Mouse (Mus musculus) CH12.LX (cell line): ENCODE measurements around the gene Slc43a3. TPM values are rescaled to one million over a fixed set of nuclear protein-coding genes. Genes with fewer than 3 reads are reported as not detected.

ENCODE experiments used
- DNase-seq: peaks from one replicate; pipeline ENCODE4 v3.0.0-alpha.2; 2013; ENCODE audit errors: extremely low read depth
- H3K27ac ChIP-seq: 2 replicates; pipeline ENCODE4 v1.5.1; 2012; ENCODE audit warnings: low read depth, mild to moderate bottlenecking, control low read depth, moderate library complexity; ENCODE audit not compliant: insufficient read depth
- H3K27me3 ChIP-seq: replicated peaks from 2 replicates; pipeline ENCODE3; 2012; ENCODE audit warnings: inconsistent platforms
- H3K36me3 ChIP-seq, 2 experiments: replicated peaks in 1 of 2; 2 replicates each; pipeline versions ENCODE3 to v1.6.1; 2012; ENCODE audit warnings: inconsistent platforms in 1 of 2, low read length in 1 of 2, mild to moderate bottlenecking in 1 of 2, mixed read lengths in 1 of 2, moderate library complexity in 1 of 2; ENCODE audit not compliant: control insufficient read depth in 1 of 2, insufficient read depth in 1 of 2
- H3K4me1 ChIP-seq, 2 experiments: 2 replicates each; pipeline ENCODE4 v1.6.1; 2012; ENCODE audit warnings: inconsistent platforms in 1 of 2, moderate library complexity in 1 of 2; ENCODE audit not compliant: insufficient read depth in 2 of 2, control insufficient read depth in 1 of 2
- H3K4me2 ChIP-seq: 2 replicates; pipeline ENCODE4 v1.6.1; 2012; ENCODE audit warnings: low read depth, mild to moderate bottlenecking, control low read depth; ENCODE audit not compliant: poor library complexity, insufficient read depth, severe bottlenecking
- H3K4me3 ChIP-seq, 3 experiments: fragments of 150-350 bp in 1 of 3; sonication (generic) in 1 of 3; replicated peaks in 1 of 3; 2 replicates each; pipeline versions ENCODE3 to v1.5.1; 2011 to 2012; ENCODE audit warnings: low read depth in 2 of 3, low read length in 2 of 3, mild to moderate bottlenecking in 2 of 3, moderate library complexity in 2 of 3, control low read depth in 1 of 3, improper control_type of control experiment in 1 of 3, inconsistent platforms in 1 of 3, mixed read lengths in 1 of 3; ENCODE audit not compliant: poor library complexity in 1 of 3
- H3K79me2 ChIP-seq: replicated peaks from 2 replicates; pipeline ENCODE4 v1.6.1; 2012; ENCODE audit warnings: mild to moderate bottlenecking, moderate library complexity; ENCODE audit not compliant: control insufficient read depth, poor library complexity, insufficient read depth, severe bottlenecking; ENCODE audit errors: extremely low read depth
- H3K9ac ChIP-seq: 2 replicates; pipeline ENCODE4 v1.6.1; 2012; ENCODE audit warnings: low read depth, mild to moderate bottlenecking, control low read depth, moderate library complexity; ENCODE audit not compliant: insufficient read depth
- H3K9me3 ChIP-seq: replicated peaks from 2 replicates; pipeline ENCODE3; 2012; ENCODE audit warnings: low read length, inconsistent platforms, mixed read lengths
- BHLHE40 ChIP-seq: IDR thresholded peaks from 2 replicates; pipeline ENCODE4 v1.6.1; 2011; ENCODE audit warnings: mild to moderate bottlenecking, low read depth, low read length, improper control_type of control experiment
- CHD1 ChIP-seq: IDR thresholded peaks from 2 replicates; pipeline ENCODE4 v1.6.1; 2012; ENCODE audit warnings: low read depth, low read length, improper control_type of control experiment, inconsistent platforms
- CHD2 ChIP-seq: IDR thresholded peaks from 2 replicates; pipeline ENCODE4 v1.6.1; 2011; ENCODE audit warnings: low read length, improper control_type of control experiment
- E2F4 ChIP-seq: IDR thresholded peaks from 2 replicates; pipeline ENCODE4 v1.6.1; 2011; ENCODE audit warnings: low read depth, low read length, improper control_type of control experiment; ENCODE audit not compliant: insufficient replicate concordance
- EP300 ChIP-seq: IDR thresholded peaks from 2 replicates; pipeline ENCODE4 v1.6.1; 2011; ENCODE audit warnings: low read length, improper control_type of control experiment
- ETS1 ChIP-seq: conservative IDR thresholded peaks from 2 replicates; pipeline ENCODE4 v1.6.1; 2012; ENCODE audit warnings: low read depth, mild to moderate bottlenecking, inconsistent platforms, low read length, improper control_type of control experiment, moderate library complexity
- GABPA ChIP-seq: IDR thresholded peaks from 2 replicates; pipeline ENCODE4 v1.6.1; 2012; ENCODE audit warnings: low read depth, low read length, improper control_type of control experiment, inconsistent platforms; ENCODE audit not compliant: insufficient replicate concordance
- HCFC1 ChIP-seq: IDR thresholded peaks from 2 replicates; pipeline ENCODE4 v1.6.1; 2012; ENCODE audit warnings: low read depth, mild to moderate bottlenecking, inconsistent platforms, low read length, improper control_type of control experiment
- JUN ChIP-seq: IDR thresholded peaks from 2 replicates; pipeline ENCODE4 v1.6.1; 2011; ENCODE audit warnings: low read depth, mild to moderate bottlenecking, low read length, improper control_type of control experiment, moderate library complexity; ENCODE audit not compliant: insufficient read depth
- JUND ChIP-seq: conservative IDR thresholded peaks from 2 replicates; pipeline ENCODE4 v1.6.1; 2011; ENCODE audit warnings: low read depth, low read length, improper control_type of control experiment
- KAT2A ChIP-seq: IDR thresholded peaks from 2 replicates; pipeline ENCODE4 v1.6.1; 2012; ENCODE audit warnings: low read length, improper control_type of control experiment, inconsistent platforms; ENCODE audit not compliant: insufficient replicate concordance
- MAFK ChIP-seq: IDR thresholded peaks from 2 replicates; pipeline ENCODE4 v1.6.1; 2011; ENCODE audit warnings: low read length, improper control_type of control experiment; ENCODE audit not compliant: insufficient replicate concordance
- MEF2A ChIP-seq: IDR thresholded peaks from 2 replicates; pipeline ENCODE4 v1.6.1; 2014; ENCODE audit warnings: low read depth, mild to moderate bottlenecking, inconsistent platforms, low read length, improper control_type of control experiment, borderline replicate concordance
- MYC ChIP-seq: IDR thresholded peaks from 2 replicates; pipeline ENCODE4 v1.6.1; 2011; ENCODE audit warnings: low read depth, mild to moderate bottlenecking, improper control_type of control experiment, low read length
- NELFE ChIP-seq: IDR thresholded peaks from 2 replicates; pipeline ENCODE4 v1.6.1; 2011; ENCODE audit warnings: low read depth, low read length, improper control_type of control experiment
- PAX5 ChIP-seq: IDR thresholded peaks from 2 replicates; pipeline ENCODE4 v1.6.1; 2012; ENCODE audit warnings: low read length, inconsistent platforms, mixed read lengths
- POLR2AphosphoS2 ChIP-seq: IDR thresholded peaks from 2 replicates; pipeline ENCODE4 v1.6.1; 2011; ENCODE audit warnings: low read depth, low read length, improper control_type of control experiment
- RAD21 ChIP-seq: IDR thresholded peaks from 2 replicates; pipeline ENCODE4 v1.6.1; 2011; ENCODE audit warnings: low read depth, mild to moderate bottlenecking, low read length, improper control_type of control experiment, moderate library complexity
- RCOR1 ChIP-seq: conservative IDR thresholded peaks from 2 replicates; pipeline ENCODE4 v1.6.1; 2012; ENCODE audit warnings: low read depth, mild to moderate bottlenecking, inconsistent platforms, low read length, improper control_type of control experiment
- SMC3 ChIP-seq: IDR thresholded peaks from 2 replicates; pipeline ENCODE4 v1.6.1; 2011; ENCODE audit warnings: low read depth, low read length, improper control_type of control experiment
- TBP ChIP-seq: conservative IDR thresholded peaks from 2 replicates; pipeline ENCODE4 v1.6.1; 2011; ENCODE audit warnings: low read depth, low read length, improper control_type of control experiment
- TCF12 ChIP-seq: IDR thresholded peaks from 2 replicates; pipeline ENCODE4 v1.6.1; 2014; ENCODE audit warnings: low read depth, mild to moderate bottlenecking, inconsistent platforms, low read length, improper control_type of control experiment
- USF2 ChIP-seq: conservative IDR thresholded peaks from 2 replicates; pipeline ENCODE4 v1.6.1; 2011; ENCODE audit warnings: low read depth, low read length, improper control_type of control experiment
- ZC3H11A ChIP-seq: IDR thresholded peaks from 2 replicates; pipeline ENCODE4 v1.6.1; 2012; ENCODE audit warnings: low read depth, mild to moderate bottlenecking, inconsistent platforms, low read length, improper control_type of control experiment
- ZKSCAN1 ChIP-seq: IDR thresholded peaks from 2 replicates; pipeline ENCODE4 v1.6.1; 2012; ENCODE audit warnings: low read depth, inconsistent platforms, low read length, improper control_type of control experiment, borderline replicate concordance
- ZMIZ1 ChIP-seq: IDR thresholded peaks from 2 replicates; pipeline ENCODE4 v1.6.1; 2012; ENCODE audit warnings: low read depth, mild to moderate bottlenecking, inconsistent platforms, low read length, improper control_type of control experiment
- ZNF384 ChIP-seq: IDR thresholded peaks from 2 replicates; pipeline ENCODE4 v1.6.1; 2012; ENCODE audit warnings: low read depth, low read length, improper control_type of control experiment, inconsistent platforms
- dilution Hi-C: fragments of 300-500 bp; cut with MboI; formaldehyde crosslinking; loops from 2 replicates; pipeline ENCODE4 v1.14.3; 2020; ENCODE audit warnings: low sequenced_read_pairs; ENCODE audit not compliant: extremely low pct_unique_long_range_greater_than_20kb, extremely low pct_ligation_motif_present
- in situ Hi-C: fragments of 300-500 bp; cut with MboI; formaldehyde crosslinking; loops from 3 replicates; pipeline ENCODE4 v1.14.3; 2019; ENCODE audit warnings: low sequenced_read_pairs, low pct_ligation_motif_present, low pct_unique_long_range_greater_than_20kb, mixed read lengths
- polyA plus RNA-seq: library from polyadenylated mRNA; unstranded; fragments of >175 nt; gene quantifications from 2 replicates; pipeline ENCODE4 v1.2.1, GENCODE M21; 2012; ENCODE audit warnings: low read depth; ENCODE audit not compliant: insufficient read length
- total RNA-seq, 2 experiments: library from RNA; depleted of rRNA; stranded (reverse); fragments of 300-350 nt in 1 of 2; fragments of >200 nt in 1 of 2; gene quantifications; 2 replicates each; pipeline ENCODE4 v1.2.3; 2012 to 2014

Gene Slc43a3
- total and polyA plus RNA-seq, 3 experiments = 136 to 174 (median 163) TPM

- H3K79me2 ChIP-seq = peaks cover 15% of the 10 kb centered on the region
- in situ Hi-C loops (no loop called here), dilution Hi-C loops (no loop called here)
- no peak overlapping the region for H3K27ac ChIP-seq
- no peaks in the 10 kb centered on the region for H3K27me3 ChIP-seq
- peaks cover 0 to 7% of the 10 kb centered on the region in 2 experiments for H3K36me3 ChIP-seq
- no peak for DNase-seq
- TF ChIP-seq CHD1 (no peak), HCFC1 (no peak), JUN (no peak), JUND (no peak), TCF12 (no peak), KAT2A (no peak), RAD21 (no peak), RCOR1 (no peak), ZC3H11A (no peak), ZMIZ1 (no peak), ZNF384 (no peak), GABPA (no peak)
- no peak overlapping the region for H3K4me2 ChIP-seq
- no peak overlapping the region for H3K9ac ChIP-seq
- peaks cover 5 to 18% of the 10 kb centered on the region in 2 experiments; a peak in 3 of 4 replicates for H3K4me1 ChIP-seq
- no peak overlapping the region for H3K4me3 ChIP-seq
- H3K9me3 ChIP-seq = peaks cover 3% of the 10 kb centered on the region
Measured at GRCm38 (mm10) chr2:84933992-84934648, 2.3 kb upstream of the Slc43a3 start.

DNA sequence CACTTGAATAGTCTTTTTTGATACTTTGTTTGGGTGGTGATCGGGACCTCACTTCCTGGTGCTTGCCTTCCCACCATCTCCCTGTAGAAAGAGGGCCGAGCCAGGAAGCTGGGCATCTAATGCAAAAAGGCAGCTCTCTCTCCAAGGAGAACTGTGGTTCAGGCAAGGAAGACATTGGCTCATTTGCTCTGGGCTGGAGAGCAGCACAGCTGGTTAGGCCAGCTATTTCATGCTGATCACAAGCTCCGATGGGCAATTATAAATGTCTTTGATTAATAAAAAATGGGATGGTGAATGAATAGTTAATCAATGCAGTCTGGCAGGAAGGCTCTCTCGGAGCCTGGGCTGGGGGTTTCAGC lies 1.8 kb upstream of the Slc43a3 start:
- no peak overlapping the region for H3K4me2 ChIP-seq
- dilution Hi-C loops (no loop called here), in situ Hi-C loops (no loop called here)
- TF ChIP-seq MEF2A = no peak
- no peak for TF ChIP-seq E2F4
- TF ChIP-seq CHD2 = no peak
- no peak for TF ChIP-seq MYC
- TF ChIP-seq ZKSCAN1 = no peak
- TF ChIP-seq TBP = no peak
- no peak for TF ChIP-seq ETS1
- no peak for TF ChIP-seq JUN
- no peak for TF ChIP-seq EP300
- TF ChIP-seq POLR2AphosphoS2 = no peak
- no peak for TF ChIP-seq MAFK
- no peak for TF ChIP-seq SMC3
- no peak for TF ChIP-seq JUND
- no peak for TF ChIP-seq PAX5
- TF ChIP-seq USF2 = no peak
- no peak for TF ChIP-seq NELFE
- TF ChIP-seq BHLHE40 = no peak
- TF ChIP-seq TCF12 = no peak
- no peak for TF ChIP-seq KAT2A
- H3K36me3 ChIP-seq = peaks cover 0 to 9% of the 10 kb centered on the region in 2 experiments
- H3K4me1 ChIP-seq = peaks cover 5 to 22% of the 10 kb centered on the region in 2 experiments; a peak in 3 of 4 replicates
- no peak overlapping the region for H3K4me3 ChIP-seq
- no peak overlapping the region for H3K9ac ChIP-seq
- no peaks in the 10 kb centered on the region for H3K27me3 ChIP-seq
- no peak for DNase-seq
- H3K27ac ChIP-seq = no peak overlapping the region
- peaks cover 3% of the 10 kb centered on the region for H3K9me3 ChIP-seq
- H3K79me2 ChIP-seq = peaks cover 20% of the 10 kb centered on the region
